Mouse (Mus musculus) kidney, adult 11 months (tissue): ENCODE measurements at regions not wholly inside any gene's neighbourhood (a gene's known extent, or its start where the extent isn't known, plus 50 kb on each side); places are given as distances from the start of the nearest gene placed in this dataset.

Source experiments
- DNase-seq: peaks from one replicate; pipeline ENCODE4 v3.0.0; 2022

- DNase-seq = no peak
These were observed 124.2 kb upstream of the Zfp703 start for GRCm38 (mm10) chr8:26852921-26853320.

- no peak for DNase-seq
These were observed 122.4 kb upstream of the Zfp703 start for GRCm38 (mm10) chr8:26854557-26855238.

GRCm38 (mm10) chr8:26855256-26855655 is 121.9 kb upstream of the Zfp703 start:
- DNase-seq = no peak

GRCm38 (mm10) chr8:26864571-26864970 is 112.6 kb upstream of the Zfp703 start:
- no peak for DNase-seq

GRCm38 (mm10) chr8:26864971-26865370 is 112.2 kb upstream of the Zfp703 start:
- no peak for DNase-seq

- no peak for DNase-seq
These were observed 108.8 kb upstream of the Zfp703 start for GRCm38 (mm10) chr8:26868101-26868848.

- no peak for DNase-seq
These were observed 108.3 kb upstream of the Zfp703 start for GRCm38 (mm10) chr8:26868849-26869110.

- no peak for DNase-seq
These were observed 105.3 kb upstream of the Zfp703 start for GRCm38 (mm10) chr8:26871838-26872237.

GRCm38 (mm10) chr8:26872382-26872781 is 104.7 kb upstream of the Zfp703 start:
- DNase-seq = no peak

GRCm38 (mm10) chr8:26872815-26873214 is 104.3 kb upstream of the Zfp703 start:
- no peak for DNase-seq

GRCm38 (mm10) chr8:26880177-26880576 is 96.9 kb upstream of the Zfp703 start:
- DNase-seq = no peak

- no peak for DNase-seq
These were observed 95.6 kb upstream of the Zfp703 start for GRCm38 (mm10) chr8:26881268-26882120.

- no peak for DNase-seq
These were observed 94.5 kb upstream of the Zfp703 start for GRCm38 (mm10) chr8:26882616-26883015.

GRCm38 (mm10) chr8:26883285-26883684 is 93.8 kb upstream of the Zfp703 start:
- DNase-seq = no peak

GRCm38 (mm10) chr8:26883770-26884169 is 93.4 kb upstream of the Zfp703 start:
- DNase-seq = no peak

GRCm38 (mm10) chr8:26884350-26884749 is 92.8 kb upstream of the Zfp703 start:
- no peak for DNase-seq

- no peak for DNase-seq
These were observed 91.8 kb upstream of the Zfp703 start for GRCm38 (mm10) chr8:26885365-26885764.

- DNase-seq = no peak
These were observed 90.2 kb upstream of the Zfp703 start for GRCm38 (mm10) chr8:26886783-26887486.

GRCm38 (mm10) chr8:26887551-26887950 is 89.6 kb upstream of the Zfp703 start:
- DNase-seq = no peak

GRCm38 (mm10) chr8:26888050-26888449 is 89.1 kb upstream of the Zfp703 start:
- DNase-seq = no peak

- DNase-seq = peak; percentile 10
These were observed 85.2 kb upstream of the Zfp703 start for GRCm38 (mm10) chr8:26891881-26892280.

- no peak for DNase-seq
These were observed 84.7 kb upstream of the Zfp703 start for GRCm38 (mm10) chr8:26892380-26892779.

- no peak for DNase-seq
These were observed 81.3 kb upstream of the Zfp703 start for GRCm38 (mm10) chr8:26895867-26896266.
